Mouse (Mus musculus) cerebellum, postnatal 36 days (tissue): Measurements from ENCODE around the gene Cdkn3.
A peak's percentile ranks its signal among the peaks of the same experiment; 100 is the strongest.
"Not testable (repeated sequence)": the region's sequence is repeated elsewhere in the genome, so short reads cannot be mapped to it uniquely, and the experiment has no call there.

Experiments used
- DNase-seq, 2 experiments: peaks; one replicate each; pipeline ENCODE4 v3.0.0; 2021 to 2022; ENCODE audit warnings: mixed read lengths in 2 of 2

The Cdkn3 gene

GRCm38 (mm10) chr14:46760355-46761029, at the start of gene Cdkn3:
Gene Cdkn3, plus strand, starts transcription at chr14:46760541.
- DNase-seq = peak; percentile 71 to 75

- no peak for DNase-seq
Observed at GRCm38 (mm10) chr14:46718483-46718922, 41.8 kb upstream of the Cdkn3 start.

GRCm38 (mm10) chr14:46722031-46722430, 38.3 kb upstream of the Cdkn3 start:
- no peak for DNase-seq

- DNase-seq = no peak
Observed at GRCm38 (mm10) chr14:46723828-46724227, 36.5 kb upstream of the Cdkn3 start.

GRCm38 (mm10) chr14:46724941-46725340, 35.4 kb upstream of the Cdkn3 start:
- no peak for DNase-seq

GRCm38 (mm10) chr14:46725743-46726142, 34.6 kb upstream of the Cdkn3 start:
- peak in 1 of 2 experiments; percentile 17 for DNase-seq

- no peak for DNase-seq
Observed at GRCm38 (mm10) chr14:46734262-46734661, 26.1 kb upstream of the Cdkn3 start.

- no peak for DNase-seq
Observed at GRCm38 (mm10) chr14:46734761-46735455, 25.4 kb upstream of the Cdkn3 start.

- no peak for DNase-seq
Observed at GRCm38 (mm10) chr14:46736366-46736765, 24.0 kb upstream of the Cdkn3 start.

- DNase-seq = not testable (repeated sequence)
Observed at GRCm38 (mm10) chr14:46737346-46737745, 23.0 kb upstream of the Cdkn3 start.

- DNase-seq = no peak
Observed at GRCm38 (mm10) chr14:46742674-46743073, 17.7 kb upstream of the Cdkn3 start.

- DNase-seq = no peak
Observed at GRCm38 (mm10) chr14:46745413-46745812, 14.9 kb upstream of the Cdkn3 start.

GRCm38 (mm10) chr14:46754371-46754770, 6.0 kb upstream of the Cdkn3 start:
- DNase-seq = not testable (repeated sequence)

GRCm38 (mm10) chr14:46755851-46756250, 4.5 kb upstream of the Cdkn3 start:
- no peak for DNase-seq

- no peak for DNase-seq
Observed at GRCm38 (mm10) chr14:46757736-46758135, 2.6 kb upstream of the Cdkn3 start.

- DNase-seq = no peak
Observed at GRCm38 (mm10) chr14:46759970-46760354, 379 bp upstream of the Cdkn3 start.

- no peak for DNase-seq
Observed at GRCm38 (mm10) chr14:46761186-46761585, 845 bp downstream of the Cdkn3 start.

GRCm38 (mm10) chr14:46767116-46767515, 6.8 kb downstream of the Cdkn3 start:
- DNase-seq = peak; percentile 22 to 25

- DNase-seq = no peak
Observed at GRCm38 (mm10) chr14:46770036-46770435, 9.7 kb downstream of the Cdkn3 start.

GRCm38 (mm10) chr14:46778756-46779155, 18.4 kb downstream of the Cdkn3 start:
- no peak for DNase-seq

GRCm38 (mm10) chr14:46779217-46779616, 18.9 kb downstream of the Cdkn3 start:
- DNase-seq = no peak

- no peak for DNase-seq
Observed at GRCm38 (mm10) chr14:46781086-46781485, 20.7 kb downstream of the Cdkn3 start.

- no peak for DNase-seq
Observed at GRCm38 (mm10) chr14:46782187-46782828, 22.0 kb downstream of the Cdkn3 start.
